Mouse (Mus musculus): ENCODE results near the gene Akt1s1. TPM values are rescaled to one million over a fixed set of nuclear protein-coding genes. Genes with fewer than 3 reads are reported as not detected.
"Not testable (repeated sequence)": the region's sequence is repeated elsewhere in the genome, so short reads cannot be mapped to it uniquely, and the experiment has no call there.

The Akt1s1 gene
- total RNA-seq, 2 experiments from 2014 or later = 108 to 118 TPM

DNA sequence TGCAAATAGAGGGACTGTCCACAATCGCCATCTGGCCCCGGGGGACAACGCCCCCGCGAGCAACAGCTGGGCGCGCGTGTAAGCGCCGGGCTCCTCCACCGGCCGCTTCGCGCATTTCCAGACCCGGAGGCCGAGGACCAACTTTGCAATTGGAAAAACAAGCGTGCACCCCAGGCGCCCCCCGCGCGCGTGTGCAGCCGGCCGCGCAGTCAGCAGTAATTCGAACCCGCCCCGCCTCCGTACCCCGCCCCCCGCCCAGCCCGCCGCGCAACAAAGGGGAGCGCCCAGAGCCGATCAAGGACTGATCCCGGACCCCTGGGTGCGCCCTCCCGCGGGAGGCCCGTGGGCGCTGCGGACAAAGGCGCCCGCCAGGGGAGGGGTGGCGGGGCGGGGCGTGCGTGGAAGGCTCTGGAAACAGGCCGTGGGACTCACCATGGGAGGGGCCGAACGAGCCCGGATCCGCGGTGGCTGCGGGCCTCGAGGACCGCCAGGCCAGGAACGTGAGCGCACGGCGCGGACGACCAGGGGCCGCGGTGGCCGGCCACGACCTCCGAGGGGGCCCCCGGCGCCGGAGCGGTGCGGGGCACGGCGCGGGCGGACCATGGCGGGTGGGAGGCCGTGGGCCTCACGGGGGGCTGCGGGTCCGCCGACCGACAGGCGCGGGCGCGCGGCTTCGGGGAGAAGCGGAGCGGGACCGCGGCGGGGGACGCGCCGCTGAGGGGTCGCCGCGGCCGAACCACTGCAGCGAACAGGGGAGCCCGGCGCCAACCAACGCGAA is 20.3 kb downstream of the Akt1s1 start:
- peak; percentile 80 to 83 for DNase-seq

DNA sequence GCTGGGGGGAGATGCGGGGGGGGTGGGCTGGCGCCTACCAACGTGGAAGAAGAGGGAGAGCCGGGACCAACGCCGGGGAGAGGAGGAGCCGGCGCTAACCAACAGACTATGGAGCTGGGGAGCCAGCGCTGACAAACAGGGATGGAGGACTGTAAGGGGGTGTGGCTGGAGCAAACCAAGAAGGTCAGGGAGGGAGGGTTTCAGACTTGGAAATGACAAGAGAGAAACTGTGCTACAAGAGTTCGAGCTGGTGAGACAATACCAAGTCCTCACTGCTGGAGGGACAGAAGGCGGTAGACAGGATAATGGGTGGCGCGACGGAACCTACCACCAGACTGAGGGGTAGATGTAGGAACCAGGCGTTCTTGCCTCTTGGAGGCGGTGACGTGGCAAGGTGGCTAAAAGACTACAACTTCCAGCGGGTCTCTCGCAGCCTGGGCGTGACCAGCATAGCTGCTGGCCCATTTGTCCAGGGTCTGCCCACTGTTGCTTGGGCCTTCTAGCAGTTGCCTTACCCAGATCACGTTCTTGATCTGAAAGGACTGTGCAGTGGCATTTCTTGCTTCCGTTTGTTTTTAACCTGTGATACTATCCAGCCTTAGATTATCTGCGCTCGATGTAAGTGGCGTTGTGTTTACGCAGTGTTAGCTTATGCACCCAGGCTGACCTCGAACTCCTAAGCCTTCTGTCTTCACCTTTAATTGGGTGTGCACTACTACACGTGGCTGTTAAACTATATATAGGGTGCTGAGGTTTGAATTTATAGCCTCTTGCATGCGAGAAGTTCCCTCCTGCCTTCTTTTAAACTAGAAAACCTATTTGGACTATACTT is 21.1 kb downstream of the Akt1s1 start, which contains the start of gene Ptov1:
Gene Ptov1 (minus strand): TSS at position 92 of the 832 bp plus-strand sequence.
- DNase-seq = peak; percentile 92 to 93

DNA sequence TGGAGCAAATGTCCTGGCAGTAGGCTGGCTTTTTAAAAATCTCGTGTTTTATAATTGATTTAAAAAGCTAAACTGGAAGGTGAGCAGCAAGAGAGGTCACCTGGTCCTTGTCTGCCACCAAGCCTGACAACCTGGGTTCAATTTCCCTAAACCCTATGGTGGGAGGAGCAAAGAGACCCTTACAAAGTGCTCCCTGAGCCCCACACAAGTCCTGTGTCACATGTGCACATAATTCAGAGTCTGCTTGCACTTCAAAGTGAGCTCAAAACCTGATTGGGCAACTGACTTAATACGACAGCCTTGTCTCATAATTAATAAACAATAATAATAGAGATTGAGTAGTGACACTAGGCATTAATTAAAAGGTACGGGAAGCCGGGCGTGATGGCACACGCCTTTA is 21.8 kb downstream of the Akt1s1 start:
- no peak for DNase-seq

DNA sequence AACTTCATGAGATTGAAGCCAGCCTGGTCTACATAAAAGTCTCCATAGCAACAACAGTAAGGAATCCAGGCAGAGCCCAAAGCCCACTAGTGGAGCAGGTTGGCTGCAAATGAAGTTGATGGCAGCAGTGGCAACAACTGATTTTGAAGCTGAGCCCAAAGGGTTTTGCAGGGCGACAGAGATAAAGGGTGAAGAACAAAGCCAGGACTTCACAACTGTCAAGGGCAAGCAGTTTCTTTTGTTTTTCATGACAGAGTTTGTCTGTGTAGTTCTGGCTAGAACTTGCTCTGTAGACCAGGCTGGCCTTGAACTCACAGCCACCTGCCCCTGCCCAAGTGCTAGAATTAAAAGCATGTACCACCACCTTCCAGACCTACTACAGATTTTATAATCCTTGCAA is 22.4 kb downstream of the Akt1s1 start:
- DNase-seq = no peak

DNA sequence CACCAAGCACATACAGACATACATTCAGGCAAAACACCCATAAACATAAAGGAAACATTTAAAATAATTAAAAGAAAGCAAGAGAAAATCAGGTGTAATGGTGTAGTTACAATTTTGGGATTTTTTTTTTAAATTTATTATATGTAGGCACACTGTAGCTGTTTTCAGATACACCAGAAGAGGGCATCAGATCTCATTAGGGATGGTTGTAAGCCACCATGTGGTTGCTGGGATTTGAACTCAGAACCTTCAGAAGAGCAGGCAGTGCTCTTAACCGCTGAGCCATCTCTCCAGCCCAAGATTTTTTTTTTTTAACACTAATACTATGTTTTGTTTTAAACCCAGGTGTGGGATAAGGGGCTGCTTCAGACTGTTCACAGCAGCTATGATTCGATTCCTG is 23.0 kb downstream of the Akt1s1 start:
- DNase-seq = not testable (repeated sequence)

DNA sequence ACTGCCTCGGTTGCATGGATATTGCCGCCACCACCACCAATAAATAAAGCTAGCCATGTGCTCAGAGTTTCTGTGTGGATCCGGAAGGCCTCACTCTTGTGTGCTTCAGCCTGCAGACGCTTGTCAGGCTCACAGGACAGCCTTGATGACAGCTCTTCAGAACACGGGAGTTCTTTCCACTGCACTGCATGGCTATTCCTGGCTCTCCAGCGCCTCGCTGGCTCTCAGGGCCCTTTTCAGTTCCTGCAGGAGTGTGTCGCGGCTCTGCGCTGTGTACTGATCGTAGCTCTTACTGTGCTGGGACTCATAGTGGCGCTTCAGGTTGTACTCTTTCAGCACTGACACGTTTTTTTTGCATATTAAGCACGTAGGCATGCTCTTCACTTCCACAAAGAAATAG is 29.0 kb downstream of the Akt1s1 start:
- DNase-seq = no peak

DNA sequence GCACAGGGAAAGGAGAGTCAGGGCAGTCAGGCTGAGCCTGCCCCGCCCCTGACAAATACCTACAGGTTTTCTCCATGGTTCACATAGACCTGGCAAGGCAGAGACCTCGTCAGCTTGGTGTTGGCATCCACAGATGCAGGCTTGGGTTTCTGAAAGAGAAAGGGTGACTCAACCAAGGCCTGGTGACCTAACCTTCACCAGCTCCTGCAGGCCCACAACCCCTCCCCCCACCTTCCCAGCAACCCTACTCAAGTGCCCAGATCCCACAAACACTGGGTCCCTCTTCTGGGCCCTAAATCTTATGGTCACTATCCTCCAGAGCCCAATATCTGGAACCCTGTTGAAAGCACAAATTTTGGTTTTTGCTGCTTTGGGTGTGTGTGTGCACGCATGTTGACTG is 34.2 kb downstream of the Akt1s1 start:
- peak; percentile 73 to 80 for DNase-seq

DNA sequence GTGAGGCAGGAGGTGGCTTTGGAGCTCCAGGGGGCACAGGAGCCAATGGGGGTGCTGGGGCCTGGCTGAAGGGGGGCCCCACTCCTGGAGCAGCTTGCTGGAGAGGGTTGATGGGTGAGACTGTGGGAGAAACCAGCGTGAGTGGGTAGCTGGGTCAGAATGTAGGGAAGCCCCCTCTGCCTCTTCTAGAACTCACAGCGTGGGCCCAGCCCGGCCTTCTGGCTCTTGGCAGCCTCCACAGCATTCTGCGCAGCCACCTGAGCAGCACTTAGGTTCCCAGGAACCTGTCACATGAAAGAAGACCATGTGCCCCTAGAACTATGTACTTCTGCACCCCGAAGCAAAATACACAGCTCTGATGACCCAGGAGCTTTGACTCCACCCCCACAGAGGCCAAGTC is 35.8 kb downstream of the Akt1s1 start:
- DNase-seq = no peak

DNA sequence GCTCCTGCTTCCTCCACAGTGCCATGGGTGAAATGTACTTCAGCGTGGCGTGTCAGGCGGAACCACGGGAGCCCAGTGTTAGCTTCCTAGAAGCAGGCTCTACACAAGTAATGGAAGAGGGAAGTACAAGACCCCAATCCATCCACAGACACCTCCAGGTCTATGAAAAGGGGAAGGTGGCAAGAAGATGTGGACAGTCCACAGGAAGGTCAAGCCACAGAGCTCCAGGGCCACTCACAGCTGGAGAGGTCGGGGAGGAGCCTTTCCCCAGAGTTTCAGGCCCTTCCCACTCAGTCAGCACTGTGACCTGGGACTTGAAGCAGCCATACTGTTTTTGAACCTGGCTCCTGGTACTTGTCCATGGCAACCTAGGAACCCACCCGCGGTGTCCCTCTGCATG is 38.2 kb downstream of the Akt1s1 start:
- no peak for DNase-seq

DNA sequence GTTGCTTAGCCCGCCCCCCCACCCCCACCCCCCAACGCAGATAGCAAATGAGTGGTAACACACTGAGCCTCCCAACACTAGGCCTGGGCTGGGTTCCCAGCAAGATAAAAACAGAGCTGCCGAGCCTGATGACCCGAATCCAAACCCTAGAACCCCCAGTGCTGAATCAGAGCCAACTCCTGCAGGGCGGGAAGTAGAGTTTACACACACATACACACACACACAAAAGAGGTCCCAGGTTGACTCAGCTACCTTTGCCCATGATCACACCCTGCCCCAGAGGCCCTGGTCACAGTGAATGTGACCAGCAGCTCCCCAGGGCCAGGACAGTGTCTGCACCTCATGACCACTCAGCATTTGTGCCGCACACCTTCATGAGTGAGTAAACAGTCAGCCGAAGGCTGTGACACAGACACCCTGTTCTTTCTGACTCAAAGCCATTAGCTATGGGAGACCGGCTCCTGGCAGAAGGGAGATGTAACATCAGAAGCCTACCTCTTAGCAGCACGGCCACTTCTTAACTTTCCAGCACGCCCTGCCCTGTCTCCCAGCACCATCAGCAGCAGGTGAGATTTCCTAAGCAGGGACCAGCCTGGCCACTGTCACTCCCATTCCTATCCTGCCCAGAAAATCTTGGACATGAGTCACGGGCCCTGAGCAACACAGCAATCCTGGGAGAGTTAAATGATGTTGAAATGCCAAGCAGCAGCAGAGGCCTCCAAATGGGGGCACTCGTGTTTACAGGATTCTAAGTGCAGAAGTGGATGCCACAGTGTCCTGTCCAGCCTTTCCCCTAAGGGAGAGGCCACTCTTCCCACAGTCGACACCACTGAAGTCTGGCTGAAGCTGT is 39.7 kb downstream of the Akt1s1 start:
- DNase-seq = peak; percentile 47 to 60

DNA sequence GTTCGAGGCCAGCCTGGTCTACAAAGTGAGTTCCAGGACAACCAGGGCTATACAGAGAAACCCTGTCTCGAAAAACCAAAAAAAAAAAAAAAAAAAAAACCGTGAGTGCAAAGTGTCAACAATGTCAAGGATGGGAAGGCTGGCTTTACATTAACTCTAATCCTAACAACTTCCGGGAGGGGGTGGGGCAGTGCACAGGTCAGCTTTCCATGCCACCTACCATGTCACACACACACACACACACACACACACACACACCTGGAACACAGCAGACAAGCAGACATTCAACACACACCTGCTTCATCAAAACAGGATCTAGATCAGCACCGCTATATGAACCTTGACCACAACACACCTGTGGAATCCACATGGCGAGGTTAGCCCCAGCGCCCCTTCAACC is 41.4 kb downstream of the Akt1s1 start:
- no peak for DNase-seq

DNA sequence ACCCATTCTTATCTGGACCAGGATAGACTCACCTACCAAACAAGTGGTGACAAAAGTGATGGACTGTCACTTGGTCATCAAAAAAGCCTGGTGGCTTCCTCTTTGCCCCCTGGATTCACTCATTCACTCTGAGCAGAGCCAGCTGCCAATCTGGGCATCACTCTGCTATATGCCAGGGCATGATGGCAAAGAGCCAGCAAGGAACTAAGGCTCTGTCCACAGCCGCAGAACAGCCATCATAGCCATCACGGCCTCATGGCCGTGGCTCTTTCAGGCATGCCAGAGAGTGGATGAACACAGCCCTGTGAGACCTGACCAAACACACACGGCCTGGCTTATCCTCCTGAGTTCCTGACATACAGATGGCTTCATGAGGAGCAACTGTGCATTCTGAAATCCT is 41.9 kb downstream of the Akt1s1 start:
- no peak for DNase-seq

DNA sequence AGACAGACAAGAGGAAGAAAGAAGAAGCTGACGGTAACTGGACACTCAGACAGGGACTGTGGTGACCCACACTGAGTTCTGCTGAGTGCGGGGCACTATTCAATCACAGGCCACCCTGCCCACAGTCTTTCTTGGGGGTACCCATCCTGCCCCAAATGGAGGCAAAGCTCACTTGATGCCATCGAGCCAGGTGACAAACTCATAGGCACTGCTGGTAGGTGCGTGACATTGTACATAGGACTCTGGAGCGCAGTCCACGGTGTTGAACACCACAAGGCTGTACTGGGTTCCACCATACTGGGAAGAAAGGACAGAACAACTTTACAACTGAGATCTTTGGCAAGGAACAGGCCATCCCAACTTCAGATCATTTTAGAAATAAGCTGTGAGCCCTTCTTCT is 42.8 kb downstream of the Akt1s1 start:
- DNase-seq = no peak

DNA sequence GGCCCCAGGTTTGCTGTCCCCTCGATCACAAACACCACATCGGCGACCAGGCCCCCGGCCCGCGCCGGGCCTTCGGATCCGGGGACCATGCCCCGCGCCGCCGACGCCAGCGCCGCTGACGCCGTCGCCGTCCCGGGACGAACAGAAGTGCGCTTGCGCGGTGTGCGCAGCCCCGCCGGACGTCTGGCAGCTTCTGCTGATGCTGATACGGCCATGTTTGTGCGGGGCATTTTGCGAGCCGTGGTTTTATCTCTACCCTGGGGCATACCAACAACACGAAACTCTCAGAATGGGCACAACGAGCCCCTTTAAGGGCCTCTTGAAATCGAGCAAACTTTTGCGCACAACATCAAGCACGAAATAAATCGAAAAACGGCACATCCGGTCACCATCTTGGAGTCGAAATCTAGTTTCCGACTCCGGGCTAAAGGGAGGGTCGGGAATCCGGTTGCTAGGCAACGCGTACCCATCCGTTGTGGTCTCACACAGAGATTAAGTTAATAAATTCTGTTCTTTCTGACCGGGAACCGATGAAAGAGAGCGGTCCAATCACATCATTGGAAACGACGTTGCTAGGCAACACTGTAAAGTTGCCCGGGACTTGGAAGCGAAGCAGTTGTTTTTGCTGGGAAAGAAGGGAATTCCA is 43.6 kb downstream of the Akt1s1 start, which contains the start of gene Med25:
Gene Med25 (minus strand): TSS at position 437 of the 646 bp plus-strand sequence.
- peak; percentile 89 to 90 for DNase-seq

DNA sequence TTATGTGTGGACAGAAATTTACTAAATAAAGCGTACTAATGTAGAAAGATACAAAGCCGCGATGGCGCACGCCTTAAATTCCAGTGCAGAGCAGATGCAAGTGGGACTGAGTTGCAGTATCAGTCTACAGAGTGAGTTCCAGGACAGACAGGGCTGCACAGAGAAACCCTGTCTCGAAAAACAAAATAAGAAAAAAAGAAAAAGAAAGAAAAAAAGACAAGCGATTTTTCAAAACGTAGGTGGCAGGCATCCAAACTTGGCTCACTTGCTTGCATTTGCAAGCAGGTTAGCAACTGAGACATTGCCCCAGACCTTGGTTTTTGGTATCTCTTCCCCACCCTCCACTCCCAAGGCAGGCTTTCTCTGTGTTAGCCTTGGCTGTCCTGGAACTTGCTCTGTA is 44.4 kb downstream of the Akt1s1 start:
- no peak for DNase-seq

DNA sequence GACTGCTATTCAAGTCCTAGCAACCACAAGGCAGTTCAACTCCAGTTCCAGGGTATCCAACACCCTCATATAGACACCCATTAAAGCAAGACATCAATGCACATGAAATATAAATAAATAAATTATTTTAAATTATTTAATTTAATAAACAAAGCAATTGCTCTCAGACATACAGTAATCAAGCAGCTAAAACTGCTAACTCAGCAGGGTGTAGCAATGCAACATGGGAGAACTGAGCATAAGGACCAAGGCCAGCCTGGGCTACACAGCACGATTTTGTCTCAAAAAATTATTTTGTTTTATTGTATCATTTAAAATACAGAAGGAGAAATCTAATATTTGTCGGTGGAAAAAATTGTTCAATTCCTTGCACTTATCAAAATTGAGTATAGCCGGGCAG is 45.4 kb downstream of the Akt1s1 start:
- no peak for DNase-seq

DNA sequence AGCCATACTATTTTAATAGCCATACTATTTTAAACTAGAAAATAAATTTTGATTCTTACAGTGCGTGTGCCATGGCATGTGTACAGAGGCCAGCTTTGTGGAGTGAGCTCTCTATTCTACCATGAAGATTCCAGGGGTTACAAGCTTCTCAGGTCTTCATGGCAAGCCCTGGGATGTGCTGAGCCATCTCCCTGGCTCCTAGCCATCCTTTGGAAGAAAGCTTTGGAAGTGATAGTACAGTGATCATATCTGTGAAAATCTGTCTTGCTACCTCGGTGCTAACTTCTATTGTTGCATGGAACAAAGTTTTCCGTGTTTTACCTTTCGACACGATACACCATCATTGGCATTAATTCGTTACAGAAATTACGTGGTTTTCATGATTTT is 46.4 kb downstream of the Akt1s1 start:
- DNase-seq = no peak

DNA sequence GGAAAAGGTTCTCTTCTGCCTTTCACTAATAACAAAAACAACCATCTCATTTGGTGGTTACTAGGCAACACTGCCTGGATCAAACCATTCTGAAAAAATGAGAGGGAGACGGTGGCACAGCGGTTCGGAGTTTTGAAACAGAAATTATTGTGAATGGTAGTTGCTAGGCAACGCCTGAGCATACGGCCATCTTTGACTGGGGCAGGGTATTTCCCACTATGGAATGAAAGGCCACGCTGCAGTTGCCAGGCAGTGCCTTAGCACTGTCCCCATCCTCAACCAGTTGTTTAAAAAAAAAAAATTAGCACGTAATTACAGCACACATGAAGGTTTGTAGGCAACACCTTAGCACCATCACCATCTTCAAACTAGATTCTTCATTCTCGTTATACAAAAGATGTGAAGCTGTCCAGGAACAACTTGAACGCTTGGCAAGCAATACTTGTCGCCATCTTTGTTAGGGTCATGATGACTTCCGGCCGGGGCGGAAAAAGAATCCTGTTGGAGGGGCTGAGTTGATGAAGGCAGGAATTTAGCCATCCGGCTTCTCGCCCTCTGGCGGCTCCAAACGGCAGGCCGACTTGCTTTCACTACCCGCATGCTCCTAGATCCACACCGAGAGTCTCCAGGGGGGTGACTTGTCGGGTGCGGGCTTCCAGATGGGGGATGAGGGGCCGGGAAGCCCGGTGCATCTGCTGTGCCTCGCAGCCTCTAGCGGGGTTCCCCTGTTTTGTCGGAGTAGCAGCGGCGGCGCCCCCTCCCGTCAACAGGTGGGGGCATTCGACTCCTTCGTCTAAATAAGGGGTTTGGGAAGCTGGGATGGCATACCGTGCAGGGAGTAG is 47.0 kb downstream of the Akt1s1 start, which contains the start of gene Fuz:
Gene Fuz (plus strand): TSS at position 487 of the 842 bp plus-strand sequence.
- DNase-seq = peak; percentile 91 to 92

DNA sequence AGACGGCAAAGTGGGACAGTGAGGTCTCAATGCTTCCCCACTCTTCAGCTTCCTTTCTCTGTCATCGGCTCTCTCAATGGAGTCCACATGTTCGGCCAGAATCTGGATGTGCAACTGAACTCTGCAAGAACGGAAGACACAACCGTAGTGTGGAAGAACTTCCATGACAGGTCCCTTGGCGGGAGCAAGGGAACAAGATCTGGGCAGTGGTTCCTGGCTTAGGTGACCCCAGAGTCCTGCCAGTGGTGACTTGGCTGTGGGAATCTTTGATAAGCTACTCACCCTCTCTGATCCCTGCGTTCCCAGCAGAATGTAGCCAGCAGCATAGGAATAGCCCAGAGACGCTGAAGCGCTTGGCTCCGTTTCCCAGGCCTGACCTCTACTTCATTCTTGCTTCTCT is 47.7 kb downstream of the Akt1s1 start:
- DNase-seq = peak in 1 of 2 experiments; percentile 35

DNA sequence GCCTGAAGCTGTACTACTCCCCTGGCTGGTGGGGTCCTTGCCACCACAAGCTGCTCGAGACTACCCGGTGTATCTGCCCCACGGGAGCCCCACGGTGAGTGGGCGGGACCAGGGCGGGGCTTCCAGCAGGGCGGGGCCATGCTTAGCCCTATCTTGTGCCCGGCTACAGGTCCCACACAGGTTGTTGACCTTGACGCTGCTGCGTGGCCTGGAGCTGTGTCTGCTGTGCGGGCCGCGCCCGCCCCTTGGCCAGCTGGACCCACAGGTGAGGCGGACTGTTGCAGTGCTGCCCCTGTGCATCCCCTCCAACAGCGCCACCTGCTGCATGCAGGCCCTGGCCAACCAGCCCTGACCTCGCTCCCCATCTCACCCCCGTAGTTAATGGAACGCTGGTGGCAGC is 49.8 kb downstream of the Akt1s1 start:
- peak; percentile 53 to 67 for DNase-seq

DNA sequence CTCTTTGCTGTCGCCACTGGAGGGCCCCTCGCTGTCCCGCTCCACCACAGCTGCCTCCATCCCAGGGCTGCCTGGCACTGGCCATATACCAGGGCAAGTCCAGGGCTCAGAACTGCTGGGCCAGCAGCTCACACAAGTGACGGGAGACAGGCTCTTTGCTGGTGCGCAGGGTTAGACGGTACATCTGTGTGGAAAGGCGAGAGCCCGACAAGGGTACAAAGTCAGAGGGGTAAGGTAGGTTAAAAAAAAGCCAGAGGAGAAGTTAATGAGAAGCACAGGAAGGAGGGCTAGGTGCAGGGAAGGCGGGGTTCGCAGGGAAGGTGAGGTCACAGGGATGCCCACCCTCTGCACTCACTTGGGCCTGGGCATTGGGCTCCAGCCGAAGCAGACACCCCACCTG is 51.8 kb downstream of the Akt1s1 start:
- DNase-seq = no peak

Data from adrenal gland, postnatal 36 days (tissue).